Mouse (Mus musculus): ENCODE measurements at regions not wholly inside any gene's neighbourhood (a gene's known extent, or its start where the extent isn't known, plus 50 kb on each side); places are given as distances from the start of the nearest gene placed in this dataset.

DNA sequence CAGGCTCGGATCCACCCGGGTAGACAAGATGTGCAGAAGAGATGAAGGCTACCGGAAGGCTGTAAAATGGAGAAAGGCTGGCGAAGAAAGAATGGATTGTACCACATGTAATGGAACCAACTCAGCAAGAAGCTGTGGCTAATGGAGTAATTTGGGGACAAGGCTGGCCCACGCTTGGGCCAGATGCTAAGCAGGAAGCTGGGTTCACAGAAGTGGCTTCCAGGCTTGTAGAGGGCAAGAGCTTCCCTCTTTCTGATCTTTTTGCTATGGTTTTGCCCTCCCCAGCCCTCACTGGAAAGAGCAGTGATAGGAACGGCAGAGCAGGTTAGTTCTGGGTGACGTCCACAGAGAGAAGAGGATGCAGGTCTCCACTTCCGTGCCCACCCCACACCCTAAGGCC is 117.7 kb upstream of the Egr2 start:
- Histone ChIP-seq H3K36me3 (ENCODE audit: control insufficient read depth, insufficient read depth, low read length) (no peaks in the 10 kb centered on the region), H3K9me3 (ENCODE audit: control insufficient read depth, low read length) (no peaks in the 10 kb centered on the region), H3K9ac (ENCODE audit: low read depth, low read length) (no peak overlapping the region), H3K4me3 (ENCODE audit: low read length) (no peak overlapping the region), H3K27me3 (replicated peaks; ENCODE audit: control insufficient read depth, insufficient read depth, low read length) (no peaks in the 10 kb centered on the region), H3K4me2 (ENCODE audit: low read depth, low read length) (no peak overlapping the region), H3K27ac (ENCODE audit: low read length) (no peak overlapping the region), H3K4me1 (ENCODE audit: control insufficient read depth, insufficient read depth, low read length) (no peaks in the 10 kb centered on the region)
- 89% methylated on average over 8 of the region's 8 CpGs for WGBS
- ATAC-seq: no peak

DNA sequence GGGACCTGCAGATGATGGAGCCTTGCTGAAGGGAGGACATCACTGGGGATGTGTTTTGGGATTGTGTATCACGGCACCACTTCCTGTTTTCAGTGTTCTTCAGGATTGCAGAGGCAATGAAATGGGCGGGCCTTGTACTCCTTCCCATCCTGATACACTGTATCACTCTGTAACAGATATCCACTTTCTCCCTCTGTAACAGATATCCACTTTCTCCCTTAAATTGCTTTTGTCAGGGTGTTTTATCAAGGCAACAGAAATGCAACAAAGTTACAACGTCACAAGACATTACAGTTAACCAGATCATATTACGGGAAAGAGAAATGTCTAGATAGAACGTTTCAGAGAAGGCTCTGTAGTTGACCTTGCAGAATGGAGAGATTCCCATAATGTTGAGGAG is 114.5 kb upstream of the Egr2 start:
- no peak overlapping the region for H3K4me2 ChIP-seq (ENCODE audit: low read depth, low read length)
- no peak for ATAC-seq
- no peak overlapping the region for H3K27ac ChIP-seq (ENCODE audit: low read length)
- no peak overlapping the region for H3K4me3 ChIP-seq (ENCODE audit: low read length)
- no peaks in the 10 kb centered on the region for H3K4me1 ChIP-seq (ENCODE audit: control insufficient read depth, insufficient read depth, low read length)
- H3K36me3 ChIP-seq (ENCODE audit: control insufficient read depth, insufficient read depth, low read length): no peaks in the 10 kb centered on the region
- H3K9me3 ChIP-seq (ENCODE audit: control insufficient read depth, low read length): no peaks in the 10 kb centered on the region
- H3K9ac ChIP-seq (ENCODE audit: low read depth, low read length): no peak overlapping the region
- 83% methylated on average over 5 of the region's 5 CpGs for WGBS
- H3K27me3 ChIP-seq (replicated peaks; ENCODE audit: control insufficient read depth, insufficient read depth, low read length): no peaks in the 10 kb centered on the region

DNA sequence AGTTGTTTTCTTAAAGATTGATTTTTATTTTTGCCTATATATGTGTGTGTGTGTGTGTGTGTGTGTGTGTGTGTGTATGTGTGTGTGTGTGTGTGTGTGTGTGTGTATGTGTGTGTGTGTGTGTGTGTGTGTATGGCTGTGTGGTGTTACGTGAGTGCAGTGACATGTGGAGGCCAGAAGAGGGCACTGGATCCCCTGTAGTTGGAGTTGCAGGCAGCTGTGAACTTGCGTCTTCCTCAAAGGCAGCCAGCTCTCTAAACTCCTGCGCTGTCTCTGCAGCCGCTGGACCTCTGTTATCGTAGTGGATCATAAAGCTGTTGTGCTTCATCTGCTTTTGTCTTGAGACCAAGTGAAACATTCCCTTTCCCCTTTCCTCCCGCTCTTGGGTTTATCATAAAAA is 109.9 kb upstream of the Egr2 start:
- Histone ChIP-seq H3K36me3 (ENCODE audit: control insufficient read depth, insufficient read depth, low read length) (no peaks in the 10 kb centered on the region), H3K9ac (ENCODE audit: low read depth, low read length) (no peak overlapping the region), H3K27ac (ENCODE audit: low read length) (no peak overlapping the region), H3K4me3 (ENCODE audit: low read length) (no peak overlapping the region), H3K9me3 (ENCODE audit: control insufficient read depth, low read length) (no peaks in the 10 kb centered on the region), H3K27me3 (replicated peaks; ENCODE audit: control insufficient read depth, insufficient read depth, low read length) (no peaks in the 10 kb centered on the region), H3K4me1 (ENCODE audit: control insufficient read depth, insufficient read depth, low read length) (no peaks in the 10 kb centered on the region), H3K4me2 (ENCODE audit: low read depth, low read length) (no peak overlapping the region)
- no peak for ATAC-seq
- 97% methylated on average over 6 of the region's 6 CpGs for WGBS

DNA sequence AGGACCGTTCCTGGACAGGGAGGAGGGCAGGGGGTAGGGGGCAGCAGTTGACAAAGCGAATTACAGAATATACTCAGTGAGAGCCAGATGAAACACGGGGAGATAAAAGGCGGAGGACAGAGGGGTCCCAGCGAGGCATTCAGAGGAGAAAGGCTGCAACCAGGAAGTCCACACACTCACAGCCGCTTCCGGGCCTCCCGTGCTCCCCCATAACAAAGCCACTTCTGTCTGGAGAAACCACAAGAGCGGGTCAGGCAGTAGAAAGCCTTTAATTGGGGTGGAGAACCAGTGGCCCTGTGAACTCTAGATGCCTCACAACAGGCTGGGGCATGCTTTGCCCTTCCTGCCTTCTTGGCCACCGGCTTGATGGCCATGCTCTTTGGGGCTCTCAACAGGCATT is 108.1 kb upstream of the Egr2 start:
- 56% methylated on average over 10 of the region's 10 CpGs for WGBS
- H3K4me1 ChIP-seq (ENCODE audit: control insufficient read depth, insufficient read depth, low read length): no peaks in the 10 kb centered on the region
- no peaks in the 10 kb centered on the region for H3K9me3 ChIP-seq (ENCODE audit: control insufficient read depth, low read length)
- no peaks in the 10 kb centered on the region for H3K36me3 ChIP-seq (ENCODE audit: control insufficient read depth, insufficient read depth, low read length)
- H3K27ac ChIP-seq (ENCODE audit: low read length): no peak overlapping the region
- no peak overlapping the region for H3K4me2 ChIP-seq (ENCODE audit: low read depth, low read length)
- ATAC-seq: no peak
- no peaks in the 10 kb centered on the region for H3K27me3 ChIP-seq (replicated peaks; ENCODE audit: control insufficient read depth, insufficient read depth, low read length)
- H3K4me3 ChIP-seq (ENCODE audit: low read length): no peak overlapping the region
- no peak overlapping the region for H3K9ac ChIP-seq (ENCODE audit: low read depth, low read length)

GRCm38 (mm10) chr10:67430805-67431204 is 104.5 kb upstream of the Egr2 start:
- H3K4me1 ChIP-seq (ENCODE audit: control insufficient read depth, insufficient read depth, low read length): no peaks in the 10 kb centered on the region
- ATAC-seq: no peak
- no peaks in the 10 kb centered on the region for H3K9me3 ChIP-seq (ENCODE audit: control insufficient read depth, low read length)
- no peak overlapping the region for H3K4me2 ChIP-seq (ENCODE audit: low read depth, low read length)
- 84% methylated on average over 2 of the region's 2 CpGs for WGBS
- no peak overlapping the region for H3K9ac ChIP-seq (ENCODE audit: low read depth, low read length)
- H3K27me3 ChIP-seq (replicated peaks; ENCODE audit: control insufficient read depth, insufficient read depth, low read length): no peaks in the 10 kb centered on the region
- no peak overlapping the region for H3K27ac ChIP-seq (ENCODE audit: low read length)
- no peaks in the 10 kb centered on the region for H3K36me3 ChIP-seq (ENCODE audit: control insufficient read depth, insufficient read depth, low read length)
- H3K4me3 ChIP-seq (ENCODE audit: low read length): no peak overlapping the region

DNA sequence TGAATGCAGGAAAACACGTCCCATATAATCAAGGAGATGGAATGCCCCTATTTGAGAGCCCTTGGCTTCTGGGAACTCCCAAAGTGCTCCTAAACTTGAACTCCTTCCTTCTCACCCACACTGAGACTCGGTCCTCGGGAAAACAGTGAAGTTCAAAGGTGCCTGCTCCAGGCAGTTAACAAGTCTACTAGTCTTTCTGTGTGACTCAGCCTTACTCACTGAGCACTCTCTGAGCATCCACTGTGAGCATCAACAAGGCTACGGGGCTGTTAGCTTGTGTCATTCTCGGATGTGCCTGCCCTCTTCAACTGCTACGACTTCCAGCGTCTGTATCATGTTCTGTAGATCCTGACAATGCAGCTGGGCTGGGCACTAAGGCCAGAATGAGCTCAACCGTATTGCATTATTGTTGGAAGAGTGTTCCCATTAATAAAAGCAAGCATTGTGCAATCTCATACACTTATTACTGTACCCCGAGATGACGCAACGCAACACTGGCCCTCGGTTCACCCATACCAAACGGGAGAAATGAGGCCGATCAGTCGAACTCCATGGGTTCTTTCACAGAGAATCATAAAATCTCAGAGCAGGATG is 96.1 kb upstream of the Egr2 start:
- Histone ChIP-seq H3K27ac (ENCODE audit: low read length) (no peak overlapping the region), H3K36me3 (ENCODE audit: control insufficient read depth, insufficient read depth, low read length) (no peaks in the 10 kb centered on the region), H3K27me3 (replicated peaks; ENCODE audit: control insufficient read depth, insufficient read depth, low read length) (no peaks in the 10 kb centered on the region), H3K9ac (ENCODE audit: low read depth, low read length) (no peak overlapping the region), H3K4me2 (ENCODE audit: low read depth, low read length) (no peak overlapping the region), H3K9me3 (ENCODE audit: control insufficient read depth, low read length) (no peaks in the 10 kb centered on the region), H3K4me3 (ENCODE audit: low read length) (no peak overlapping the region), H3K4me1 (ENCODE audit: control insufficient read depth, insufficient read depth, low read length) (no peaks in the 10 kb centered on the region)
- ATAC-seq: no peak
- 87% methylated on average over 15 of the region's 15 CpGs for WGBS

DNA sequence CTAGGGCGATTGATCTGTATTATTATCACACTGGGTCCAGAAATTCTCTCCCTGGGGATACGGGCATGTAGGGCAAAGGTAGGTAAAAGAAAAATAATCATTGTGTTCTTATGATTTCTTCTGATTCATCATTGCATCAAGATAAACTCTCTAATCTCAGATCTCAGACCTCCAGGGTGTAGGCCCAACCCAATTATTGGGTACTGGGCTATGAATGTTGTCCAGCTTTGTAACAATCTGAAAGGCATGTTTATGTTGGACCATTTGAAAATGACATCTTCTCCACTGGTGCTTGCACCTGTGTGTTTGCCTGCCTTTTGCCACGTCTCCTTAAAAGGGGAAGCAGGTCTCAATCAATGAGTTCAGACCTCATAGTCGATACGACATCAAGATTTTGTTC is 95.4 kb upstream of the Egr2 start:
- Histone ChIP-seq H3K4me3 (ENCODE audit: low read length) (no peak overlapping the region), H3K4me1 (ENCODE audit: control insufficient read depth, insufficient read depth, low read length) (no peaks in the 10 kb centered on the region), H3K27me3 (replicated peaks; ENCODE audit: control insufficient read depth, insufficient read depth, low read length) (no peaks in the 10 kb centered on the region), H3K9ac (ENCODE audit: low read depth, low read length) (no peak overlapping the region), H3K36me3 (ENCODE audit: control insufficient read depth, insufficient read depth, low read length) (no peaks in the 10 kb centered on the region), H3K27ac (ENCODE audit: low read length) (no peak overlapping the region), H3K9me3 (ENCODE audit: control insufficient read depth, low read length) (no peaks in the 10 kb centered on the region), H3K4me2 (ENCODE audit: low read depth, low read length) (no peak overlapping the region)
- WGBS: 82% methylated on average over 5 of the region's 5 CpGs
- ATAC-seq: no peak

- Histone ChIP-seq H3K4me1 (ENCODE audit: control insufficient read depth, insufficient read depth, low read length) (no peaks in the 10 kb centered on the region), H3K27ac (ENCODE audit: low read length) (no peak overlapping the region), H3K27me3 (replicated peaks; ENCODE audit: control insufficient read depth, insufficient read depth, low read length) (no peaks in the 10 kb centered on the region), H3K4me2 (ENCODE audit: low read depth, low read length) (no peak overlapping the region), H3K4me3 (ENCODE audit: low read length) (no peak overlapping the region), H3K36me3 (ENCODE audit: control insufficient read depth, insufficient read depth, low read length) (no peaks in the 10 kb centered on the region), H3K9ac (ENCODE audit: low read depth, low read length) (no peak overlapping the region), H3K9me3 (ENCODE audit: control insufficient read depth, low read length) (no peaks in the 10 kb centered on the region)
- no peak for ATAC-seq
- 47% methylated on average over 7 of the region's 7 CpGs for WGBS
Observed at GRCm38 (mm10) chr10:67441243-67441642, 94.0 kb upstream of the Egr2 start.

GRCm38 (mm10) chr10:67448875-67449274 is 86.4 kb upstream of the Egr2 start:
- WGBS: 52% methylated on average over 6 of the region's 6 CpGs
- Histone ChIP-seq H3K27ac (ENCODE audit: low read length) (no peak overlapping the region), H3K27me3 (replicated peaks; ENCODE audit: control insufficient read depth, insufficient read depth, low read length) (no peaks in the 10 kb centered on the region), H3K4me1 (ENCODE audit: control insufficient read depth, insufficient read depth, low read length) (no peaks in the 10 kb centered on the region), H3K4me3 (ENCODE audit: low read length) (no peak overlapping the region), H3K36me3 (ENCODE audit: control insufficient read depth, insufficient read depth, low read length) (no peaks in the 10 kb centered on the region), H3K4me2 (ENCODE audit: low read depth, low read length) (no peak overlapping the region), H3K9me3 (ENCODE audit: control insufficient read depth, low read length) (no peaks in the 10 kb centered on the region), H3K9ac (ENCODE audit: low read depth, low read length) (no peak overlapping the region)
- no peak for ATAC-seq

DNA sequence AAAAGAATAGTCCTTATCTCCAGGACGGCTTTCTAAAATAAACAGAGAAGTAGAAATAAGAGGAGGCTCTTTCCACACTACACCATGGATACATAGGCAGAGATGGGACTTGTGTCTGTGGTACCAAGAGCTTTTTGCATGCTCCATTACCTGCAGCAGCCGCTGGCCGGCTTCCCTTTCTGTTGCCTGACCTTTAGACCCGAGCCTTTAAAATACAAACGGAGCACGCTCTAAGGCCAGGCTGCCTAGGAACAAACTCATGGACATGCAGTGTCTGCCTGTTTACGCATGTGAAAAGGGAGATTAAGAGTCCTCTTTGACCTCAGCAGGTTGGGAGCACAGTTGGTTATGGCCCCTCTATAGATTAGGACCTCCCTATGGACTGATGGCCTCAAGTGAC is 81.1 kb upstream of the Egr2 start:
- no peak for ATAC-seq

More for the DNA sequence above, 81.1 kb upstream of the Egr2 start:
- WGBS: 29% methylated on average over 7 of the region's 7 CpGs
- Histone ChIP-seq H3K9ac (ENCODE audit: low read depth, low read length) (no peak overlapping the region), H3K36me3 (ENCODE audit: control insufficient read depth, insufficient read depth, low read length) (no peaks in the 10 kb centered on the region), H3K27me3 (replicated peaks; ENCODE audit: control insufficient read depth, insufficient read depth, low read length) (no peaks in the 10 kb centered on the region), H3K4me3 (ENCODE audit: low read length) (no peak overlapping the region), H3K4me1 (ENCODE audit: control insufficient read depth, insufficient read depth, low read length) (no peaks in the 10 kb centered on the region), H3K27ac (ENCODE audit: low read length) (no peak overlapping the region), H3K9me3 (ENCODE audit: control insufficient read depth, low read length) (no peaks in the 10 kb centered on the region), H3K4me2 (ENCODE audit: low read depth, low read length) (no peak overlapping the region)

All from intestine, embryonic 16.5 days (tissue).